Mouse (Mus musculus) embryonic fibroblast, embryonic 13.5 days (primary cell): ENCODE measurements at regions not wholly inside any gene's neighbourhood (a gene's known extent, or its start where the extent isn't known, plus 50 kb on each side); places are given as distances from the start of the nearest gene placed in this dataset.

Experiments used
- CTCF ChIP-seq: IDR thresholded peaks from 2 replicates; pipeline ENCODE4 v1.5.1; 2011; ENCODE audit warnings: mild to moderate bottlenecking, control low read depth, low read length, moderate library complexity, borderline replicate concordance; ENCODE audit not compliant: insufficient read depth
- POLR2A ChIP-seq: IDR thresholded peaks from 2 replicates; pipeline ENCODE4 v1.6.1; 2011; ENCODE audit warnings: low read depth, mild to moderate bottlenecking, control low read depth, low read length, moderate library complexity

DNA sequence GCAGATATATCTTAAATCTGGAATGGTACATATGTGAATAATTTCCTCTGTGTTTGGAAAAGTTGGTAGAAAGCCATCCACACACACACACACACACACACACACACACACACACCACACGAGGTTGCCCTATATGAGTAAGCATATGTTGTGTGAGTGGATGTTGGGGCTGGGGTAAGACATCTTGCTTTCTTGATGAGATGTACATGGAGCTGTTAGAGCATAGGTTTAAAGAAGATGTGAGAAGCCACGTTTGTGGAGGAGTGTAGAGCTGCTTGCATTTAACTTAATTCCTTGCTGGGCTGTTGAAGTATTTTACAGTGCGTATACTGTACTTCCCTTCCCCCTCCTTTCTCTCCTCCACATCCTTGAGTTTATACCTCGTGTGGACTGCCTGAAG is 147.8 kb downstream of the Vrk1 start:
- no peak for TF ChIP-seq CTCF
- TF ChIP-seq POLR2A, result no peak
